Mouse (Mus musculus): ENCODE results near the gene Ttc30b. TPM values are rescaled to one million over a fixed set of nuclear protein-coding genes. Genes with fewer than 3 reads are reported as not detected.
"Not testable (repeated sequence)": the region's sequence is repeated elsewhere in the genome, so short reads cannot be mapped to it uniquely, and the experiment has no call there.

Ttc30b gene
- polyA plus RNA-seq, 1 experiment from 2014 or later: 12.3 TPM

- in situ Hi-C loops (cut with MboI; ENCODE audit: low pct_unique_long_range_greater_than_20kb): no loop called here
- DNase-seq (ENCODE audit: low read depth, low spot score) (no peak), ATAC-seq (no peak)
- H3K27me3 ChIP-seq: peaks cover 28% of the 10 kb centered on the region
- no peak for TF ChIP-seq CTCF (IDR thresholded peaks at IDR 0.05)
- POLR2A ChIA-PET: no interaction called here
- CTCF ChIA-PET: no interaction called here
Observed at GRCm38 (mm10) chr2:75950685-75951084, 12.3 kb upstream of the Ttc30b start.

GRCm38 (mm10) chr2:75937520-75938116 lies 767 bp downstream of the Ttc30b start:
- CTCF ChIA-PET; H3K27me3 ChIP-seq; in situ Hi-C loops (cut with MboI; ENCODE audit: low pct_unique_long_range_greater_than_20kb); POLR2A ChIA-PET; ATAC-seq; DNase-seq (ENCODE audit: low read depth, low spot score): not testable (repeated sequence)

GRCm38 (mm10) chr2:75936685-75937084 lies 1.7 kb downstream of the Ttc30b start:
- ATAC-seq; POLR2A ChIA-PET; in situ Hi-C loops (cut with MboI; ENCODE audit: low pct_unique_long_range_greater_than_20kb); H3K27me3 ChIP-seq; DNase-seq (ENCODE audit: low read depth, low spot score); CTCF ChIA-PET: not testable (repeated sequence)

- ATAC-seq (no peak), DNase-seq (ENCODE audit: low read depth, low spot score) (no peak)
- TF ChIP-seq CTCF (IDR thresholded peaks at IDR 0.05): no peak
- ChIA-PET POLR2A (no interaction called here), CTCF (interaction anchor here (0.7 to 1.2 kb wide), 3 partner anchors 10 to 155 kb away, joined by 3 to 4 read pairs (median 3); no protein-coding TSS in a partner anchor)
- H3K27me3 ChIP-seq: no peaks in the 10 kb centered on the region
- in situ Hi-C loops (cut with MboI; ENCODE audit: low pct_unique_long_range_greater_than_20kb): no loop called here
Observed at GRCm38 (mm10) chr2:75933541-75933940, 4.8 kb downstream of the Ttc30b start.

- in situ Hi-C loops (cut with MboI; ENCODE audit: low pct_unique_long_range_greater_than_20kb): no loop called here
Observed at GRCm38 (mm10) chr2:75930941-75931340, 7.4 kb downstream of the Ttc30b start.

GRCm38 (mm10) chr2:75929786-75930444 lies 8.5 kb downstream of the Ttc30b start:
- ChIA-PET CTCF (interaction anchor here (0.9 to 1.5 kb wide), 2 partner anchors 10 to 14 kb away, joined by 3 read pairs; no protein-coding TSS in a partner anchor), POLR2A (no interaction called here)
- in situ Hi-C loops (cut with MboI; ENCODE audit: low pct_unique_long_range_greater_than_20kb): no loop called here
- DNase-seq (ENCODE audit: low read depth, low spot score) (no peak), ATAC-seq (no peak)
- no peak for TF ChIP-seq CTCF (IDR thresholded peaks at IDR 0.05)
- H3K27me3 ChIP-seq: no peaks in the 10 kb centered on the region

More at GRCm38 (mm10) chr2:75930941-75931340, 7.4 kb downstream of the Ttc30b start:
- ChIA-PET POLR2A (no interaction called here), CTCF (no interaction called here)
- no peak for TF ChIP-seq CTCF (IDR thresholded peaks at IDR 0.05)
- no peaks in the 10 kb centered on the region for H3K27me3 ChIP-seq
- DNase-seq (ENCODE audit: low read depth, low spot score): no peak
- no peak for ATAC-seq

GRCm38 (mm10) chr2:75929141-75929540 lies 9.2 kb downstream of the Ttc30b start:
- DNase-seq (ENCODE audit: low read depth, low spot score) (no peak), ATAC-seq (no peak)
- H3K27me3 ChIP-seq: no peaks in the 10 kb centered on the region
- ChIA-PET CTCF (interaction anchor here (0.9 to 1.5 kb wide), 2 partner anchors 10 to 15 kb away, joined by 3 read pairs; no protein-coding TSS in a partner anchor), POLR2A (interaction anchor here (0.6 kb wide), 2 partner anchors 13 to 688 kb away, joined by 4 to 5 read pairs; no protein-coding TSS in a partner anchor)
- TF ChIP-seq CTCF (IDR thresholded peaks at IDR 0.05): no peak
- in situ Hi-C loops (cut with MboI; ENCODE audit: low pct_unique_long_range_greater_than_20kb): no loop called here

GRCm38 (mm10) chr2:75928011-75928410 lies 10.4 kb downstream of the Ttc30b start:
- DNase-seq (ENCODE audit: low read depth, low spot score): no peak
- H3K27me3 ChIP-seq: no peaks in the 10 kb centered on the region
- CTCF ChIA-PET: no interaction called here
- in situ Hi-C loops (cut with MboI; ENCODE audit: low pct_unique_long_range_greater_than_20kb): no loop called here
- TF ChIP-seq CTCF (IDR thresholded peaks at IDR 0.05): no peak
- POLR2A ChIA-PET: no interaction called here
- ATAC-seq: no peak

GRCm38 (mm10) chr2:75926061-75926460 lies 12.3 kb downstream of the Ttc30b start:
- ChIA-PET POLR2A (no interaction called here), CTCF (interaction anchor here (0.7 kb wide), 2 partner anchors 9 to 13 kb away, joined by 3 read pairs; no protein-coding TSS in a partner anchor)
- DNase-seq (ENCODE audit: low read depth, low spot score) (no peak), ATAC-seq (no peak)
- in situ Hi-C loops (cut with MboI; ENCODE audit: low pct_unique_long_range_greater_than_20kb): no loop called here
- H3K27me3 ChIP-seq: no peaks in the 10 kb centered on the region
- no peak for TF ChIP-seq CTCF (IDR thresholded peaks at IDR 0.05)

- no peak for ATAC-seq
Observed at GRCm38 (mm10) chr2:75923807-75924340, 14.5 kb downstream of the Ttc30b start.

GRCm38 (mm10) chr2:75915040-75915439 lies 23.3 kb downstream of the Ttc30b start:
- ChIA-PET POLR2A (no interaction called here), CTCF (interaction anchor here (1.6 kb wide), 1 partner anchor 31 kb away, joined by 5 read pairs; no protein-coding TSS in a partner anchor)
- no peak for ATAC-seq
- in situ Hi-C loops (cut with MboI; ENCODE audit: low pct_unique_long_range_greater_than_20kb): no loop called here
- H3K27me3 ChIP-seq: no peaks in the 10 kb centered on the region
- no peak for DNase-seq (ENCODE audit: low read depth, low spot score)
- no peak for TF ChIP-seq CTCF (IDR thresholded peaks at IDR 0.05)

More at GRCm38 (mm10) chr2:75923807-75924340, 14.5 kb downstream of the Ttc30b start:
- in situ Hi-C loops (cut with MboI; ENCODE audit: low pct_unique_long_range_greater_than_20kb): no loop called here
- ChIA-PET CTCF (no interaction called here), POLR2A (no interaction called here)
- no peaks in the 10 kb centered on the region for H3K27me3 ChIP-seq
- TF ChIP-seq CTCF (IDR thresholded peaks at IDR 0.05): no peak
- no peak for DNase-seq (ENCODE audit: low read depth, low spot score)
